Mouse (Mus musculus): Measurements from ENCODE around the gene Vti1a. TPM values are rescaled to one million over a fixed set of nuclear protein-coding genes. Genes with fewer than 3 reads are reported as not detected.

Vti1a gene
- polyA plus RNA-seq, 1 experiment = 17.6 TPM

DNA sequence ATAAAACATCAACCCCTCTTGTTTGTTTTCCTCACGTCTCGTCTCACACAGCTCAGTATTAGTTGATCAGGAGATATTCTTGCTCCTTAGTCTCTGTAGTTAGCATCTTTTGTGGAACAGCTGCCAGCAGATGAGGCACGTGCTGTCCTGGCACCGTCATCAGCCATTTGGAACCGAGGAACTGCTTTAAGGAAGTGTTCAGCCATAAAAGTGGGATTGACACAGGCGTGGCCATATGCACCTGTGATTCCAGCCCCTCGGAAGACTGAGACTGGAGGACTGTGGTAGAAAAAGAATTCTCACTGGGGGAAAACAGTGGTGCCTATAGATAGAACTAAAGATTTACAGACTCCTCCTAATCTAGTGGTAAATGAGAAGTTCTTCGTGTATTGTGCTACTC lies 127.5 kb downstream of the Vti1a start:
- no peak for TF ChIP-seq POLR2A (IDR thresholded peaks at IDR 0.05; ENCODE audit: insufficient read depth, low read length)
- TF ChIP-seq EP300 (IDR thresholded peaks at IDR 0.05; ENCODE audit: insufficient read depth, low read depth, low read length) = no peak
- TF ChIP-seq CTCF (IDR thresholded peaks at IDR 0.05; ENCODE audit: low read depth, low read length) = no peak
- no peaks in the 10 kb centered on the region for H3K27me3 ChIP-seq (ENCODE audit: control insufficient read depth, insufficient read depth, low read length, poor library complexity, severe bottlenecking)
- no peaks in the 10 kb centered on the region for H3K36me3 ChIP-seq (ENCODE audit: control insufficient read depth, insufficient read depth, low read length, poor library complexity, severe bottlenecking)
- no peaks in the 10 kb centered on the region for H3K9me3 ChIP-seq (replicated peaks; ENCODE audit: control insufficient read depth, insufficient read depth, low read length, poor library complexity, severe bottlenecking)
- no peak overlapping the region for H3K27ac ChIP-seq (ENCODE audit: insufficient read depth, low read length)
- no peak overlapping the region for H3K4me3 ChIP-seq (ENCODE audit: low read depth, low read length)
- no peaks in the 10 kb centered on the region for H3K4me1 ChIP-seq (ENCODE audit: control insufficient read depth, insufficient read depth, low read length)
- H3K9ac ChIP-seq (ENCODE audit: low read depth, poor library complexity, severe bottlenecking) = no peak overlapping the region

DNA sequence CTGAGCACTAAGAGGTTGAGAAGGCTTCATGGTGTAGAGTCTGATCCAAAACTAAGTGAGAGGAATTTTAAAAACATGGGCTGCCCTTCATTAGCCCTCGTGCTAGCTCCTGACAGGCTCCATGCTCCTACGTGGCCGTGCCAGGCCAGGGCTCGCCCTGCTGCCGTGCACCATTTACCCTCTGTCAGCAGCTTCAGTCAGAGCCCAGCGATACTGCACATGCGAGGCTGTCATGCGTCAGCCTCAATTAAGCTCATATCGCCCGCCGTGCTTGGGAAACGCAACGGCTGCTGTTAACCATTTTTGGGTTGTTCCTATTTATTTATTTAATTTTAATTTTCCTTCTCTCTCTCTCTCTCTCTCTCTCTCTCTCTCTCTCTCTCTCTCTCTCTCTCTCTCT lies 133.0 kb downstream of the Vti1a start:
- Histone ChIP-seq H3K4me1 (ENCODE audit: control insufficient read depth, insufficient read depth, low read length) (no peaks in the 10 kb centered on the region), H3K27ac (ENCODE audit: insufficient read depth, low read length) (no peak overlapping the region), H3K4me3 (ENCODE audit: low read depth, low read length) (no peak overlapping the region), H3K9me3 (replicated peaks; ENCODE audit: control insufficient read depth, insufficient read depth, low read length, poor library complexity, severe bottlenecking) (no peaks in the 10 kb centered on the region), H3K27me3 (ENCODE audit: control insufficient read depth, insufficient read depth, low read length, poor library complexity, severe bottlenecking) (no peaks in the 10 kb centered on the region), H3K9ac (ENCODE audit: low read depth, poor library complexity, severe bottlenecking) (no peak overlapping the region), H3K36me3 (ENCODE audit: control insufficient read depth, insufficient read depth, low read length, poor library complexity, severe bottlenecking) (no peaks in the 10 kb centered on the region)
- TF ChIP-seq POLR2A (IDR thresholded peaks at IDR 0.05; ENCODE audit: insufficient read depth, low read length) = no peak
- no peak for TF ChIP-seq CTCF (IDR thresholded peaks at IDR 0.05; ENCODE audit: low read depth, low read length)
- no peak for TF ChIP-seq EP300 (IDR thresholded peaks at IDR 0.05; ENCODE audit: insufficient read depth, low read depth, low read length)

DNA sequence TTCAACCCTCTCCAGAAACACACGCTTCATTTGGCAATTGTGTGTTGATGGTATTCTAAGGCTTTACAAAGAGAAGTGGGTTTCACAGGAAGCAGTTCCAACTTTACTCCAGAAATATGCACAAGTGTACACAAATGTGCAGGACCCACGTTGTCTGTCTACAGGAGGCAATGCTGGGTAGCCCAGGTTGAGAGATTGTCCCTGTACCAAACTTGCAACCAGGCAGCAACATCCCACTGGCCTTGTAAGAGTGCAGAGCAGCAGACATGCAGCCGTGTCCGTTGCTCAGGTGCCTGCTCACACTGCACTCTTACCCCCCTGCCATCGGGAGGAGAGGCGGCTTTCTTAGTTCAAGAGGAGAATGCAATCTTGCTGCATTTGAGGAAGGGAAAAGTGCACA lies 133.4 kb downstream of the Vti1a start:
- Histone ChIP-seq H3K27me3 (ENCODE audit: control insufficient read depth, insufficient read depth, low read length, poor library complexity, severe bottlenecking) (no peaks in the 10 kb centered on the region), H3K27ac (ENCODE audit: insufficient read depth, low read length) (no peak overlapping the region), H3K9ac (ENCODE audit: low read depth, poor library complexity, severe bottlenecking) (no peak overlapping the region), H3K36me3 (ENCODE audit: control insufficient read depth, insufficient read depth, low read length, poor library complexity, severe bottlenecking) (no peaks in the 10 kb centered on the region), H3K4me1 (ENCODE audit: control insufficient read depth, insufficient read depth, low read length) (no peaks in the 10 kb centered on the region), H3K4me3 (ENCODE audit: low read depth, low read length) (no peak overlapping the region), H3K9me3 (replicated peaks; ENCODE audit: control insufficient read depth, insufficient read depth, low read length, poor library complexity, severe bottlenecking) (no peaks in the 10 kb centered on the region)
- TF ChIP-seq EP300 (IDR thresholded peaks at IDR 0.05; ENCODE audit: insufficient read depth, low read depth, low read length) (no peak), CTCF (IDR thresholded peaks at IDR 0.05; ENCODE audit: low read depth, low read length) (no peak), POLR2A (IDR thresholded peaks at IDR 0.05; ENCODE audit: insufficient read depth, low read length) (no peak)

DNA sequence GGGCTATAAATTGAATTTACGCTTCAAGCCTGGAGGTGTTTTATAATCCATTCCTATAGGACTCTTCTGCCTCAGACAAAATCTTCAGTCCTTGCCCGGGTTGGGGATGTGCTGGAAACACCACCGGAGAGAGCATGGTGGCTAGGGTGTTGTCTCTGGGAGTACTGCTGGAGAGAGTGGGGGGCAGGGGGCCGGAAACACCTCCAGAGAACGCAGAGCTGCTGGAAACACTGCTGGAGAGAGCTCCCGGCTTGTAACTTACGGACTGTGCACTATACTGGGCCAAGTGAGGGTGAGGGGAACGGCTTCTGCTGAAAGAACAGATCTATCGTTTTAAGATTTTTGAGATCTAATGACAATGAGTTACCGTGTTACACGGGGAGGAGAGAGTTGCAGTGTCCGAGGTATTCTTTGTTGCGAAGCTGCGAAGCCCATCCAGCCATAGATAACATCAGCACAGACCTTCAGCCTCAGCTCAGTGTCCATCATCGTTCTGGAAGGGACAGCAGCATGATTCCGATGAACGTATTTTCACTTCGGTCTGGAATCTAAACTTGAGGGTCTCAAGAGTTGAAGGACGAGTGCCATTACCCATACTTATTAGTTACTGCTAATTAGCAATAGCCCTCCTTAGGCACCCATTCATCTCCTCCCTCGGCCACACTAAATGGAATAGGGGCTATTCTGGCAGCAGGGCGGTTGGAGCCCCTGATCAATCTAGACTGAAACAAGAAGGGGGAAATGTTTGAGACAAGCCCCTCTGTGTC lies 140.4 kb downstream of the Vti1a start:
- Histone ChIP-seq H3K9ac (ENCODE audit: low read depth, poor library complexity, severe bottlenecking) (no peak overlapping the region), H3K27me3 (ENCODE audit: control insufficient read depth, insufficient read depth, low read length, poor library complexity, severe bottlenecking) (no peaks in the 10 kb centered on the region), H3K4me1 (ENCODE audit: control insufficient read depth, insufficient read depth, low read length) (no peaks in the 10 kb centered on the region), H3K36me3 (ENCODE audit: control insufficient read depth, insufficient read depth, low read length, poor library complexity, severe bottlenecking) (no peaks in the 10 kb centered on the region), H3K4me3 (ENCODE audit: low read depth, low read length) (no peak overlapping the region), H3K27ac (ENCODE audit: insufficient read depth, low read length) (no peak overlapping the region), H3K9me3 (replicated peaks; ENCODE audit: control insufficient read depth, insufficient read depth, low read length, poor library complexity, severe bottlenecking) (no peaks in the 10 kb centered on the region)
- TF ChIP-seq CTCF (IDR thresholded peaks at IDR 0.05; ENCODE audit: low read depth, low read length) = no peak
- TF ChIP-seq POLR2A (IDR thresholded peaks at IDR 0.05; ENCODE audit: insufficient read depth, low read length) = no peak
- TF ChIP-seq EP300 (IDR thresholded peaks at IDR 0.05; ENCODE audit: insufficient read depth, low read depth, low read length) = no peak

DNA sequence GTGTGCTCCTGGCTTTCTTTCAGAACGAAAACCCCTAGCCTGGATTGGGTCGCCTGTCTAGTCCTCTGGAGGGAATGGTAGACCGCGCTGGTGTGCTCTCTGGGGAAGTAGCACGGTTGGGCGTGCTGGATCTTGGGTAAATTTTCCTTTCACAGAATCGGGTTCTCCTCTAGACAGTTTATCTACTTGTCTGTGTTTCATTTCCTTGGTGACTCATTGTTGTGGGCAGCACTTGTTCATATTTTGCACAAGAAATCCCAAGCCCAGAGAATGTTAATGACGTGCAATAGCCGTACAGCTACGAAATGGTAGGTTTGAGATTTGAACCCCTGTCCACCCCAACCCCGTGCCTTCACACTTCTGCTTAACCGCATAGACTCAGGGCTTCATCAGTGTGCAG lies 145.9 kb downstream of the Vti1a start:
- no peak overlapping the region for H3K4me3 ChIP-seq (ENCODE audit: low read depth, low read length)
- H3K27me3 ChIP-seq (ENCODE audit: control insufficient read depth, insufficient read depth, low read length, poor library complexity, severe bottlenecking) = no peaks in the 10 kb centered on the region
- H3K36me3 ChIP-seq (ENCODE audit: control insufficient read depth, insufficient read depth, low read length, poor library complexity, severe bottlenecking) = no peaks in the 10 kb centered on the region
- no peaks in the 10 kb centered on the region for H3K4me1 ChIP-seq (ENCODE audit: control insufficient read depth, insufficient read depth, low read length)
- no peak overlapping the region for H3K9ac ChIP-seq (ENCODE audit: low read depth, poor library complexity, severe bottlenecking)
- no peak for TF ChIP-seq POLR2A (IDR thresholded peaks at IDR 0.05; ENCODE audit: insufficient read depth, low read length)
- TF ChIP-seq EP300 (IDR thresholded peaks at IDR 0.05; ENCODE audit: insufficient read depth, low read depth, low read length) = no peak
- no peak for TF ChIP-seq CTCF (IDR thresholded peaks at IDR 0.05; ENCODE audit: low read depth, low read length)
- H3K27ac ChIP-seq (ENCODE audit: insufficient read depth, low read length) = no peak overlapping the region
- no peaks in the 10 kb centered on the region for H3K9me3 ChIP-seq (replicated peaks; ENCODE audit: control insufficient read depth, insufficient read depth, low read length, poor library complexity, severe bottlenecking)

DNA sequence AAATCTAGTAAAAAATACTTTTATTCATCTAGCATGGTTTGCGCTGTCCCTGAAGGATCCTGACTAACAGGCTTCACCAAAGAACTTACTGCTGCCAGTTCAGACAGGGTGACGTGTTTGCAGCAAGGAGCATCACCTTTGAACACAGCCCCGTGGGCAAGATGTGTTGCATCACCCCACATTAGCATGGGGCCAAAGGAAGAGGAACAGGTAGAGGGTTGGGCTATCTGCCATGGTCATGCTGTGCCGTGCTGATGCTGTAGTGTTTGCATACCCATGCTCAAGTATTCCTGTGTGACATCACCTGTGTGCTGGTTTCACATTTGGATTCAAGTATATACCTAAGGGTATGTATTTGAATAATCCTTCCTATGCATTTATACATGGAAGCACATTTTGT lies 147.6 kb downstream of the Vti1a start:
- no peaks in the 10 kb centered on the region for H3K27me3 ChIP-seq (ENCODE audit: control insufficient read depth, insufficient read depth, low read length, poor library complexity, severe bottlenecking)
- H3K9ac ChIP-seq (ENCODE audit: low read depth, poor library complexity, severe bottlenecking) = no peak overlapping the region
- TF ChIP-seq EP300 (IDR thresholded peaks at IDR 0.05; ENCODE audit: insufficient read depth, low read depth, low read length) = no peak
- no peak for TF ChIP-seq POLR2A (IDR thresholded peaks at IDR 0.05; ENCODE audit: insufficient read depth, low read length)
- TF ChIP-seq CTCF (IDR thresholded peaks at IDR 0.05; ENCODE audit: low read depth, low read length) = no peak
- no peak overlapping the region for H3K4me3 ChIP-seq (ENCODE audit: low read depth, low read length)
- H3K36me3 ChIP-seq (ENCODE audit: control insufficient read depth, insufficient read depth, low read length, poor library complexity, severe bottlenecking) = no peaks in the 10 kb centered on the region
- no peak overlapping the region for H3K27ac ChIP-seq (ENCODE audit: insufficient read depth, low read length)
- H3K4me1 ChIP-seq (ENCODE audit: control insufficient read depth, insufficient read depth, low read length) = no peaks in the 10 kb centered on the region
- no peaks in the 10 kb centered on the region for H3K9me3 ChIP-seq (replicated peaks; ENCODE audit: control insufficient read depth, insufficient read depth, low read length, poor library complexity, severe bottlenecking)
